Mouse (Mus musculus) ES-Bruce4 (cell line): ENCODE data around the gene Ubc. TPM values are rescaled to one million over a fixed set of nuclear protein-coding genes. Genes with fewer than 3 reads are reported as not detected.

Experiments used
- H3K27ac ChIP-seq: 2 replicates; pipeline ENCODE4 v1.5.1; 2012; ENCODE audit warnings: low read length, inconsistent platforms; ENCODE audit not compliant: insufficient read depth
- H3K27me3 ChIP-seq: 2 replicates; pipeline ENCODE4 v1.6.1; 2012; ENCODE audit warnings: mild to moderate bottlenecking, low read length, inconsistent platforms; ENCODE audit not compliant: control insufficient read depth, poor library complexity, insufficient read depth, severe bottlenecking
- H3K36me3 ChIP-seq: 2 replicates; pipeline ENCODE4 v1.6.1; 2012; ENCODE audit warnings: inconsistent platforms, mild to moderate bottlenecking, low read length, moderate library complexity; ENCODE audit not compliant: control insufficient read depth, poor library complexity, insufficient read depth, severe bottlenecking
- H3K4me1 ChIP-seq: one replicate; pipeline ENCODE4 v1.8.1; 2011; ENCODE audit warnings: low read length; ENCODE audit not compliant: control insufficient read depth, insufficient read depth
- H3K4me3 ChIP-seq: 2 replicates; pipeline ENCODE4 v1.5.1; 2011; ENCODE audit warnings: low read depth, mild to moderate bottlenecking, low read length
- H3K9ac ChIP-seq: 2 replicates; pipeline ENCODE4 v1.6.1; 2012; ENCODE audit warnings: low read depth, mild to moderate bottlenecking, inconsistent platforms; ENCODE audit not compliant: poor library complexity, severe bottlenecking
- H3K9me3 ChIP-seq: replicated peaks from 2 replicates; pipeline ENCODE4 v1.6.1; 2012; ENCODE audit warnings: mild to moderate bottlenecking, low read length, inconsistent platforms; ENCODE audit not compliant: control insufficient read depth, poor library complexity, insufficient read depth, severe bottlenecking
- CTCF ChIP-seq: IDR thresholded peaks from one replicate; pipeline ENCODE4 v1.8.1; 2011; ENCODE audit warnings: low read depth, low read length
- EP300 ChIP-seq: IDR thresholded peaks from 2 replicates; pipeline ENCODE4 v1.6.1; 2011; ENCODE audit warnings: low read depth, low read length; ENCODE audit not compliant: insufficient read depth
- POLR2A ChIP-seq: IDR thresholded peaks from one replicate; pipeline ENCODE4 v1.8.1; 2011; ENCODE audit warnings: low read length; ENCODE audit not compliant: insufficient read depth
- polyA plus RNA-seq: library from polyadenylated mRNA; stranded (reverse); fragments of >200 nt; gene quantifications from 2 replicates; pipeline ENCODE4 v1.2.4, GENCODE M21; 2011; ENCODE audit warnings: low read depth; ENCODE audit not compliant: missing spikeins, insufficient read depth, insufficient read length

Ubc gene
- polyA plus RNA-seq, 1 experiment: 334 TPM

DNA sequence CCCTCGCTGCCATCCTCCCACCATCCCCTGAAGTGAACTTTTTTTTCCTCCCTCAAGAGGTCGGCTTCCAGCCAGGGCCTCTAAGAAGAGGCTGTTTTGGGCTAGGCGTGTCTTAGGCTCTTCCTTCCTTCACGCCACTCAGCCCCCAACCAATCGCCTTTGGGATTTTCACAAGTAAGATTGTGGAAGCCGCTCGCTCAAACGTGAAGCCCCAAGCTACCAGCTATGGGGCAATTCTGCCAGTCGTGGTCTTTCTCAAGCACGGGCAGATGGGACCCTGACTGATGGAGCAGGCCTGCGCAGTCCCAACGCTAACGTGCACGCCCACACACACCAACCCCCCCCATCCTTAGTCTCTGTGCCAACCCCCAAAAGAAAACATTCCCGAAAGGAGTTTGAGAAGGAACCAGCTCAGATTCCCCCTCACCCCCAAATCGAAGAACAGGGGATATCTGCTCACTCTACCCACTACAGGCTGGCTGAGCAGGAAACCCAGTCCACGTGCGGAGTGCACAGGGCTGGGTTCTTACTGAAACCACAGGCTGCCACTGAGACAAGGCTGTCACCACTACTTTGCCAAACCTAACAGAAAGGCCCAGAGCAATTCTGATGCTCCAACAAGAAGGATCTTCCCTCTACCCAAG lies 50.8 kb downstream of the Ubc start:
- H3K27me3 ChIP-seq: no peaks in the 10 kb centered on the region
- TF ChIP-seq CTCF: no peak
- TF ChIP-seq EP300: no peak
- TF ChIP-seq POLR2A: no peak
- H3K27ac ChIP-seq: no peak overlapping the region
- no peaks in the 10 kb centered on the region for H3K4me1 ChIP-seq
- peak overlapping the region; percentile 34; the same call in 1 of the 2 replicates for H3K9ac ChIP-seq
- H3K36me3 ChIP-seq: no peaks in the 10 kb centered on the region
- peak overlapping the region; percentile 93 for H3K4me3 ChIP-seq
- no peaks in the 10 kb centered on the region for H3K9me3 ChIP-seq

DNA sequence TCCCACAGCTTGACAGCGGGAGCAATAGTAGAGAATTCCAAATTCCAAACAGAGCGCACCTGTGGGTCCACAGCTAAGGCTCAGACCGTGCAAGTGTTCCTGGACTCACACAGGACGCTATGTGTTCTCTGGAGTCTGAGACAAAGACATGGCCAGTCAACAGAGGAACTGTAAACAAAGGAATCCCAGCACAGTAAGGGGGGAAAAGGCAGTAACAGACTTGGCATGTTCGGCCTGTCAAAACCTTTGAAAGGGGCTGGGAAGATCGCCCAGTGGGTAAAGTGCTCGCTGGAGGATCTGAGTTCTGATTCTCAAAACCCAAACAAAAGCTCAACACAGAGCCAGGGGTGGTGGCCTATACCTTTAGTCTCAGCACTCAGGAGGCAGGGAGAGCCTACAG lies 52.5 kb downstream of the Ubc start:
- H3K4me1 ChIP-seq: no peaks in the 10 kb centered on the region

DNA sequence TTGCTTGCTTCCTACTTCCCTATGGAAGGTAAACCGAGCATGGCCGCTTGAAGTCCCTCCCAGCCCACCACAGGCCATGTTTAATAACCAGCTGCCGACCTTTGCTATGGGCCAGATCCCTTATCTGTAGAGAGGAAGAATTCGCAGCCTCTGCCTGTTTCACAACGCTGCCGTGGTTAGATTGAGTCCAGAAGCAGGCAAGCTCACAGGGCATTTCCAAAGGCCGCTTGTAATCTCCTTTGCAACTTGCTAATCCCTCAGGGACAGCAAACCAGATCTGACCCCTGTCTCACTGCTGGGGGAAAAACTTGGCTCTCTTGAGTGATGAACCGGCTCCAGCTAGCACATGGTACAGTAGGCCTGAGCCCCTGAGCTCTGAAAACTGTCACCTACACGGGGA lies 53.0 kb downstream of the Ubc start:
- no peak for TF ChIP-seq POLR2A
- TF ChIP-seq CTCF: no peak
- no peak for TF ChIP-seq EP300
- Histone ChIP-seq H3K9ac (no peak overlapping the region), H3K36me3 (no peaks in the 10 kb centered on the region), H3K4me3 (no peak overlapping the region), H3K9me3 (no peaks in the 10 kb centered on the region), H3K4me1 (peaks cover 2% of the 10 kb centered on the region), H3K27me3 (no peaks in the 10 kb centered on the region), H3K27ac (no peak overlapping the region)

More for the DNA sequence above, 52.5 kb downstream of the Ubc start:
- TF ChIP-seq EP300 (no peak), POLR2A (no peak), CTCF (no peak)
- no peak overlapping the region for H3K27ac ChIP-seq
- H3K4me3 ChIP-seq: no peak overlapping the region
- no peaks in the 10 kb centered on the region for H3K27me3 ChIP-seq
- no peaks in the 10 kb centered on the region for H3K36me3 ChIP-seq
- H3K9ac ChIP-seq: no peak overlapping the region
- no peaks in the 10 kb centered on the region for H3K9me3 ChIP-seq

Other genes with a start within 250 kb of the Ubc start
- 57.5 and 62.9 TPM in 2 replicates for gene Ncor2, start 211.0 kb downstream of the Ubc start, polyA plus RNA-seq
- 59.6 and 63.9 TPM in 2 replicates for gene Scarb1, start 49.1 kb downstream of the Ubc start, polyA plus RNA-seq
- gene Gm10382, start 880 bp downstream of the Ubc start, polyA plus RNA-seq: not detected in 2 replicates
- 35.2 and 42.3 TPM in 2 replicates for gene Dhx37, start 43.9 kb upstream of the Ubc start, polyA plus RNA-seq
- gene Bri3bp, start 51.4 kb upstream of the Ubc start, polyA plus RNA-seq: 43.8 and 45.8 TPM in 2 replicates
- gene Aacs, start 85.6 kb upstream of the Ubc start, polyA plus RNA-seq: 23.2 and 26.3 TPM in 2 replicates
- gene Tmem132b, start 141.6 kb upstream of the Ubc start, polyA plus RNA-seq: 0.15 and 0.20 TPM in 2 replicates